Mouse (Mus musculus) testis, adult 2 months (tissue): ENCODE data around the gene Nanos3.

Source experiments
- CTCF ChIP-seq: fragments of 200-500 bp; IDR thresholded peaks from 2 replicates; pipeline ENCODE4 v1.5.1; 2012; ENCODE audit warnings: low read depth, mild to moderate bottlenecking, inconsistent platforms, low read length, moderate library complexity; ENCODE audit not compliant: control insufficient read depth, insufficient read depth, insufficient replicate concordance
- POLR2A ChIP-seq: fragments of 200-500 bp; IDR thresholded peaks from 2 replicates; pipeline ENCODE4 v1.6.1; 2012; ENCODE audit warnings: low read depth, mild to moderate bottlenecking, inconsistent platforms, low read length, moderate library complexity; ENCODE audit not compliant: control insufficient read depth

DNA sequence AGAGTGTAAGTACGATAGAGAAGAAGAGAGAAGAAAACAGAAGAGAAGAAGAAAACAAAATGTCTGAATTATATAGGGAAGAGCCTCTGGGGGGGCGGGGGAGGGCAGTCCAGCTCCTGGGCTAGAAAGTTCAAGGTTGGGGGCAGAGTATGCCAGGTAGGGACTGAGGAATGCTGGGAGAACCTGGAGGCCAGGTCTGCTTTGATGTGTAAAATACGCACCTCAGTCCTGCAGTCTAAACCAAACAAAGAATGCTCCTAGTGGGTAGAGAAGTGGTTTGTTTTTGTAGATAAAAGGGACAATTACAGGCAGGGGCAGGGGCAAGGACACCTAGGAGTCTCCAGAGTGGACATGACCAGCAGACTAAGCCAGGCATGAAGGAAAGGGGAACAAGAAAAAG lies 7.6 kb downstream of the Nanos3 start:
- no peak for TF ChIP-seq POLR2A
- TF ChIP-seq CTCF: no peak
